Mouse (Mus musculus) cerebellum, adult 9-10 months (tissue): ENCODE measurements around the gene Gm21721.
"Not testable (repeated sequence)": the region's sequence is repeated elsewhere in the genome, so short reads cannot be mapped to it uniquely, and the experiment has no call there.

Experiments
- DNase-seq: peaks from one replicate; pipeline ENCODE4 v3.0.0; 2022

Gene Gm21721

GRCm38 (mm10) chrY:9202090-9202489 is at the start of gene Gm21721:
Gene Gm21721, minus strand, starts transcription at chrY:9202190.
- not testable (repeated sequence) for DNase-seq
